Mouse (Mus musculus): ENCODE measurements around the gene Lzts2. TPM values are rescaled to one million over a fixed set of nuclear protein-coding genes. Genes with fewer than 3 reads are reported as not detected.

Gene Lzts2
- polyA plus RNA-seq, 1 experiment = 39.2 TPM

DNA sequence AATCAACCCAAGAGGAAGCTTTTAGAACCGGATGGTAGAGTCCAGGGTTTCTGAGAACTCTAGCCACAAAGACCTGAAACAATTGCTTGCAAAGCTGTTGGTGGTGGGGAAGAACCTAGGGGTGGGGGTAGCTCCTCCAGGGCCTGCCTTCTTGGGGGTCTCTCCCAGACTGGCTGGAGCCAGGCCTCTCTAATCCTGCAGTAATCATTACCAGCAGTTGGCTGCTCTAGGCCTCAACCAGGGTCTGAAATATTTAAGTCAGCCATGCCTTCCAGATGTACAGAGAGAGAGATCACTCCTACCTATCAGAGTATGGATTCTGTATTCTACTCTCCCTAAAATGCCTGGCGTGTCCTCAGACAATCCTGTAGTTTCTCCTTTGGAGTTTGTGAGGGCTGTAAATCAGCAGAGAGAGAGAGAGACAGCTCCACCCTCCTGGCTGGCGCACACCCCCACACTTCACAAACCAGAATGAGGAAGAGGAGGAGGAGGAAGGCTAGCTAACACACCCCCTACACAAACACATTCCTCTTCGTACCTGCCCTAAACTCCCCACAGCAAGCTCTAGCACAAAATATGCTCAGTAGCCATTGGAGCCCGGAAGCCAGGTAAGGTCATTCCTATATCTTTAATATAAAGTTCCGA lies 511 bp upstream of the Lzts2 start:
- TF ChIP-seq GATA1 (IDR thresholded peaks at IDR 0.05; ENCODE audit: low read length) = no peak

DNA sequence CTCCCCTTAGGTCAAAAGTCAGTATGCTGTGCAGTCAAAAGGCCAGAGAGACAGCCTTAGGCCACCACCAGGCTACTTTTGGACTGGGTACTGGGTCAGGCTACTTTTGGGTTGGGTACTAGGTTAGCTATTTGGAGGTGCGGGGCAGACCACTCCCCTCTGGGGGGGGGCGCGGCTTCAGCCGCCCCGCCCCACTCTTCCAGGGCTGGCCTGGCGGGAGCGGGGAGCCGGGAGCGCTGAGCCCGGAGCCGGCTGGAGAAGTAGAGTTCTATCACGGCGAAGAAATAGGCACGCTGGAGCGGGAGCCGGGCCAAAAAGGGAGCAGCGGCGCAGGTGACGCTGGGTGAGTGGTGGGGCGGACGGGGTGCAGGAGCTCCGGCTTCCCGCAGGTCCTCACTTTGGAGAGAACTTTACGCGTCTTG lies 778 bp downstream of the Lzts2 start:
- no peak for TF ChIP-seq GATA1 (IDR thresholded peaks at IDR 0.05; ENCODE audit: low read length)

DNA sequence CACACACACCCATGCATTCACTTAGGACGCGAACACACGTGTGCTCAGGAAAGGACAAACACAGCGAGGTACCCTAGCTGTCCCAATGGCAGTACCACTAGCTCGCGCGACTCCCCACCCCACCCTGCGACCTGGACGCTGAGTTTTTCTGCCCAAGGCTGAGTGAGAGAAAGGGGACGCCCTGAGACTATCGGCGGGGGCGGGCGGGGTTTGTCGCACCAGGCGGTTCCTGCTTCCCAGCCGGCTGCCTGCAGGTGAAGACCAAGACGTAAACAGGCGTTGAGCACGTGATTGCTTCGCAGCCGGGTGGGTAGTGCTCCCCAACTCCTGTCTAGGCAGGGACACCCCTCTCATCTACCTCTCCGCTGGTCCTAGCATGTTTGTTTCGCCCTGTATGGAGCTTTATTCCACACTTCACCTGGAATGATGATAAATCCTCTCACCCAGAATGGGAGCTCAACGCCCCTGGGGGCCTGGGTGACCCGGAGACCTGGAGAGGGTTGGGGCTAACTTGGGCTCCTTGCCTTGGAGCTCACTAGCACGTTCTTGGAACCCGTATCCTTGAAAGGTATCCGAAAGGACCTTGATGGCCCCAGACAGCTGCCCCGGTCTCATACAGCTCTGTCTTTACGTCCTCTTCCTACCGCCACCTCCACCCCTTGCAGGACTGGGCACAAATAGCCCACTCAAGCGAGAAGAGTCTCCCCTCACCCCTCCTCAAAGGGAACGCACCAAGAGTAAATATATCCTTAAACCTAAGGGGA lies 1.5 kb downstream of the Lzts2 start:
- no peak for TF ChIP-seq GATA1 (IDR thresholded peaks at IDR 0.05; ENCODE audit: low read length)

GRCm38 (mm10) chr19:45016341-45017215 lies 2.4 kb downstream of the Lzts2 start:
- TF ChIP-seq GATA1 (IDR thresholded peaks at IDR 0.05; ENCODE audit: low read length) = no peak

DNA sequence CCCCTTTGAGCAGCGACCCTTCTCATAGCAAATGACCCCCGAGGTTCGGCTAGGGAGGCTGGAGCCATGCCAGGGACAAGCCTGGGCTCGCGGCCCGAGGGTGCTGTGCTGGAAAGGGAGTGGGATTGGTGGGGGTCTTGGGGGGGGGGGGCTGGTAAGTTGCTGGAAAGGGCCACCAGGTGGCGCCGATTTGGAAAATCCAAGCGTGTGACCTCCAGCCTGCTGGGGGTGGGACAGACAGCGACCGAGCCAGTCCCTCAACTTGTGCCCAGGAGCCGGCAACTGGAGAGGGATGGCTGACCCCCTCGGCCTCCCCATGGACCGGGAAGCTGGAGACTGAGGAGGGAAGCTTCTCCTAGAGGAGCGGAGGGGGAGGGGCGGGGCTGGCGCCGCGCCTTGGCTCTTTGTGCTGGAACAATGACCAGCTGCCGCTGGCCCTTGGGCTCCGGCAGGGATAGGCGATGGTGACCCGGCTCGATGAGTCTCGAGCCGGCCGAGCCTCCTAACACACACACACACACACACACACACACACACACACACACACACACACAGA lies 3.1 kb downstream of the Lzts2 start:
- TF ChIP-seq GATA1 (IDR thresholded peaks at IDR 0.05; ENCODE audit: low read length) = no peak

GRCm38 (mm10) chr19:45017909-45018308 lies 3.7 kb downstream of the Lzts2 start:
- no peak for TF ChIP-seq GATA1 (IDR thresholded peaks at IDR 0.05; ENCODE audit: low read length)

DNA sequence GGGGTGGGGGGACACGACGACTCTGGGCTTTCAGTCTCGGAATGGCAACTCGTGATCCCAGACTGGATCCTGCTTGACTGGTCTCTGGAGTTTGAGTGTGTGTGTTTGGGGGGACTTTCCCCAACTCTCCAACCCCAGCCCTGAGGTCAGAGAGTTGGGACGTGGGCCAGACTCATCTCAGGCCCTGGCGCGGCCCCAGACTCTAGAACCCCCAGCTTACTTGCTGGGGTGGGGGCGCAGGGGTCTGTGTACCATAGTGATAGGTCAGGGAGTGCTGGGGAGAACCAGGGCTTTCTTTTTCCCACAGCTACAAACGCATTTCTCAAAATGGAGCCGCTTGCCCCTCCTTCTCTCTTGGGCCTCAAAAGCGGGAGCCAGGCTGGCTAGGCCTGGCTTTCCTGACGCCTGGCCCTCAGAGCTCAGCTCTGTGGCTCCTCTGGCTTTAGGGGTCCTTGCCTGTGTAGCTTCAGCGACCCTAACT lies 4.2 kb downstream of the Lzts2 start:
- TF ChIP-seq GATA1 (IDR thresholded peaks at IDR 0.05; ENCODE audit: low read length) = no peak

- TF ChIP-seq GATA1 (IDR thresholded peaks at IDR 0.05; ENCODE audit: low read length) = no peak
Observed at GRCm38 (mm10) chr19:45020348-45020747, 6.1 kb downstream of the Lzts2 start.

- no peak for TF ChIP-seq GATA1 (IDR thresholded peaks at IDR 0.05; ENCODE audit: low read length)
Observed at GRCm38 (mm10) chr19:45021362-45021761, 7.1 kb downstream of the Lzts2 start.

DNA sequence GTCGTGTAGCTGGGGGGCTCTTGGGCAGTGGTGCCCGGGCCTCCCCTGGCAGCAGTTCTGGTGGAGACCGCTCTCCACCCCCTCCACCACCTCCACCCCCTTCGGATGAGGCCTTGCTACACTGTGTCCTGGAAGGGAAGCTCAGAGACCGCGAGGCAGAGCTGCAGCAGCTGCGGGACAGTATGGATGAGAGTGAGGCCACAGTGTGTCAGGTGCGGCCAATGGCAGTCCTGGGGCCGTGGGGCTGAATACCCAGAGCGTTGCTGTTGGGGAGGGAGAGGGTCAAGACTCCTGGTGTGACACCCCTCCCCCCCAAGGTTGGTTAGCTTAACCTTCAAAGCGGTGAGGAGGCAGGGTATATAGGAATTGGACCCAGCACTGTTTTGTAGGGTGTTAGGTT lies 9.8 kb downstream of the Lzts2 start:
- no peak for TF ChIP-seq GATA1 (IDR thresholded peaks at IDR 0.05; ENCODE audit: low read length)

DNA sequence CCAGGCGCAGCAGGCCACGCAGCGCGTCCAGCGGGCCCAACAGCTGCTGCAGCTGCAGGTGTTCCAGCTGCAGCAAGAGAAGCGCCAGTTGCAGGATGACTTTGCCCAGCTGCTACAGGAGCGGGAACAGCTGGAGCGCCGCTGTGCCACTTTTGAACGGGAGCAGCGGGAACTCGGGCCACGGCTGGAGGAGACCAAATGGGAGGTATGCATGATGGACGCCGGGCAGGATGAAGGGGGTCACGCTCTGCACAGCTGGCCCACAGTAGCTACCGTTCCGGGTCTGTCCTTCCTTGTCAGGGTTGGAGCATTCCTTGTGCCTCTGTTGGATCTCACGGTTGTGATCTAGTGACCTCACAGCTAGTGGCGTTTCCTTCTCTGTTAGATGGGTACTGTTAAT lies 10.6 kb downstream of the Lzts2 start:
- TF ChIP-seq GATA1 (IDR thresholded peaks at IDR 0.05; ENCODE audit: low read length) = no peak

DNA sequence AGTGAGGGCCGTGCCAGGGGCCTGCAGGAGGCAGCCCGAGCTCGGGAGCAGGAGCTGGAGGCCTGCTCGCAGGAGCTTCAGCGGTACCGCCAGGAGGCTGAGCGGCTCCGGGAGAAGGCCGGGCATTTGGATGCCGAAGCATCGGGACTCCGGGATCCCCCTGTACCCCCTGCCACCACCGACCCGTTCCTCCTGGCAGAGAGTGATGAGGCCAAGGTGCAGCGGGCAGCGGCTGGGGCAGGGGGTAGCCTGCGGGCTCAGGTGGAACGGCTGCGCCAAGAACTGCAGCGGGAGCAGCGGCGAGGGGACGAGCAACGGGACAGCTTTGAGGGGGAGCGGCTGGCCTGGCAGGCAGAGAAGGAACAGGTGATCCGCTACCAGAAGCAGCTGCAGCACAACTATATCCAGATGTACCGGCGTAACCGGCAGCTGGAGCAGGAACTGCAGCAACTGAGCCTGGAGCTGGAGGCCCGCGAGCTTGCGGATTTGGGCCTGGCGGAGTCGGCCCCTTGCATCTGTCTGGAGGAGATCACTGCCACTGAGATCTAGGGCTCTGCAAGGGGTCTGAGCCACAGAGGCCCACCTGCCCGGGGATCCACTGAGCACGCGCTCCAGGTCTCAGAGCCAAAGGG lies 11.8 kb downstream of the Lzts2 start:
- no peak for TF ChIP-seq GATA1 (IDR thresholded peaks at IDR 0.05; ENCODE audit: low read length)

DNA sequence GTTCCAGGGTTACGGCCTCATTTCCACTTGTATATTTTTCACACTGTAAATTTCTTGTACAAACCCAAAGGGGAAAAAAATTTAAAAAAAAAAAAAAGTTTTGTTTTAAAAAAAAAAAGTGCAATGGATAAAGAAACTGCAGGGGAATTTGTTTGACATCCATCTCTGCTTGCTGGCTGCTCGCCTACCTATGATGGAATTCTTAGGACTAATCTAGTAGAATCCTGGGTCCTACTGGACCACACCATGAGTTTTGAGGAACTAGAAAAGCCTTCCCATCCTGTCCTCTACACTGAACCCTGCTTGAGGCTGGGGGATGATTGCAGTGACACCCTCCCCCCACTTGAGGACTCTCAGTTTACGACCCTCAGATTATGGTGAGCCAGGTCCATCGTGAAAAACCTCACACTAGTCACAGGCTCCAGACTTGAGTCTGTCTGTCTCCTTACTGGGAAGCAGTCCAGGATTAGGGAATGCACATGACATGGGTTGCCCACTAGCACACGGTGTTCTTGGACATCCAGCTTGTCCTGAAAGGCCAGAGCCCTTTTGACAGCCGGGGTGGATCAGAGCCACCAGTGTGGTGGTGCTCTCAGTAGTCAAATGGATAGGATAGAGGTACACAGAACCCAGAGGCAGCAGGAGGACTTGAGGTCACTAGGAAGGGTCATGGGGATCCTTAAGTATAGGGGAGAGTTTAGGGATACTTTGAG lies 12.9 kb downstream of the Lzts2 start:
- no peak for TF ChIP-seq GATA1 (IDR thresholded peaks at IDR 0.05; ENCODE audit: low read length)

DNA sequence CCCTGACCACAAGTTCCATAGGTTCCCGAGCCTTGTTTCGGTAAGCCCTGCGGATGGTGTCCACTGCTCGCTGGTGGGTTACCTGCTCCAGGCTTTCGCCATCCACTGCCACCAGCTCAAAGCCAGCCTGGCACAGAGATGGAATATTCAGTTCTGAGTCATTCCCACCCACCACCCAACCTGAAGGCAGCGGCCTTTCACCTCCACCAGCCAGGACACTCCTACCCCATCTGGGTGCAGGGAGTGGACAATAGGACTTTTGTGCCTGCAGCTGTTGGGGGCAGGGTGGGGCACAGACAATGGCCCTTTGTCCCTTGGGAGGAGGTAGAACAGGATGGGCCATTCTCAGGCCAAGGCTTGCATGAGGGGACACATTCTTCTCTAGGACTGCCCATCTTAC lies 13.6 kb downstream of the Lzts2 start:
- TF ChIP-seq GATA1 (IDR thresholded peaks at IDR 0.05; ENCODE audit: low read length) = no peak

DNA sequence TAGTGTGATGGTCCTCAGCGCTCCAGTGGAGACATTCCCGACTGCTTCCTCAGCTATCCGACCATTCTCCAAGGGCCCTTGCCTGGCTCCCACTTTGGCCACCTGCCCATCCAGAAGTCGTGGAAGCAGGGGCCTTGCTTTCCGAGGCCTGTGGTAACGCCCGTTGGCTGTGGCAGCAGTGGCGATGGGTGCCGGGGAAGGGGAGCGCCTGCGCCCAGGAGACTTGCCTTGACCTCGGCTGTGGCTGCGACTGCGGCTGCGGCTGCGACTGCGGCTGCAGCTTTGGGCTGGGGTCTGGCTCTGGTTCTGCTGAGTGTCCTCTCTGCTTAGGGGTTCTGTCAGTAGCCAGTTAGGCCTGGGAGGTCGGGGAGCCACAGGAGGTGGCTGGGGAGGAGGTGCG lies 14.5 kb downstream of the Lzts2 start:
- no peak for TF ChIP-seq GATA1 (IDR thresholded peaks at IDR 0.05; ENCODE audit: low read length)

Measured in G1E-ER4 (cell line).